Mouse (Mus musculus) neural tube, embryonic 14.5 days (tissue): Measurements from ENCODE around the gene Rsc1a1. TPM values are rescaled to one million over a fixed set of nuclear protein-coding genes. Genes with fewer than 3 reads are reported as not detected.

Experiments
- ATAC-seq: fragments of 200-750 bp; cut with Nextera tagmentation; 2 replicates; pipeline ENCODE4 v1.8.0; 2017; ENCODE audit warnings: low read depth, mild to moderate bottlenecking, moderate TSS enrichment, moderate library complexity
- H3K27ac ChIP-seq: fragments of 300-500 bp; sonication (generic); 2 replicates; pipeline ENCODE4 v1.5.1; 2014; ENCODE audit warnings: low read depth, mild to moderate bottlenecking, control low read depth, low read length, moderate library complexity, mixed read lengths
- H3K27me3 ChIP-seq: fragments of 300-500 bp; sonication (generic); 2 replicates; pipeline ENCODE4 v1.6.1; 2014; ENCODE audit warnings: low read length; ENCODE audit not compliant: control insufficient read depth, insufficient read depth
- H3K36me3 ChIP-seq: fragments of 300-500 bp; sonication (generic); 2 replicates; pipeline ENCODE4 v1.6.1; 2014; ENCODE audit warnings: low read length, mixed read lengths; ENCODE audit not compliant: control insufficient read depth, insufficient read depth
- H3K4me1 ChIP-seq: fragments of 300-500 bp; sonication (generic); 2 replicates; pipeline ENCODE4 v1.6.1; 2014; ENCODE audit warnings: low read length; ENCODE audit not compliant: control insufficient read depth, insufficient read depth
- H3K4me2 ChIP-seq: fragments of 300-500 bp; sonication (generic); 2 replicates; pipeline ENCODE4 v1.6.1; 2014; ENCODE audit warnings: mild to moderate bottlenecking, low read depth, low read length, control low read depth
- H3K4me3 ChIP-seq: fragments of 300-500 bp; sonication (generic); 2 replicates; pipeline ENCODE4 v1.5.1; 2014; ENCODE audit warnings: low read depth, low read length, control low read depth, mixed read lengths
- H3K9ac ChIP-seq: fragments of 300-500 bp; sonication (generic); replicated peaks from 2 replicates; pipeline ENCODE4 v1.6.1; 2014; ENCODE audit warnings: low read depth, mild to moderate bottlenecking, control low read depth, low read length, mixed read lengths
- H3K9me3 ChIP-seq: fragments of 300-500 bp; sonication (generic); 2 replicates; pipeline ENCODE4 v1.6.1; 2016; ENCODE audit warnings: low read length; ENCODE audit not compliant: control insufficient read depth
- WGBS: fragments of 180-500 bp; shearing (Covaris S2); extraction: QIAGEN DNeasy Blood & Tissue Kit; methylation state at CpG from one replicate; pipeline ENCODE4 v1.1.7; 2014; 5-methylcytosine and 5-hydroxymethylcytosine counted together
- polyA plus RNA-seq: library from polyadenylated mRNA; unstranded; fragments of >200 nt; fragmentation: Nextera tagmentation; extraction: Ambion mirVana; gene quantifications from 2 replicates; pipeline ENCODE4 v1.2.1, GENCODE M21; 2014

Gene Rsc1a1
- polyA plus RNA-seq, 1 experiment from 2014 or later = 0.83 TPM

GRCm38 (mm10) chr4:141711250-141711649 is 25.9 kb upstream of the Rsc1a1 start:
- Histone ChIP-seq H3K27me3 (no peaks in the 10 kb centered on the region), H3K4me2 (no peak overlapping the region), H3K9ac (no peak overlapping the region), H3K27ac (no peak overlapping the region), H3K4me1 (no peaks in the 10 kb centered on the region), H3K36me3 (peaks cover 34% of the 10 kb centered on the region), H3K4me3 (no peak overlapping the region), H3K9me3 (no peaks in the 10 kb centered on the region)
- WGBS = 89% methylated on average over 1 of the region's 1 CpGs
- ATAC-seq = no peak

- H3K27me3 ChIP-seq = no peaks in the 10 kb centered on the region
- H3K9ac ChIP-seq = no peak overlapping the region
- no peak overlapping the region for H3K4me2 ChIP-seq
- H3K27ac ChIP-seq = no peak overlapping the region
- no peaks in the 10 kb centered on the region for H3K4me1 ChIP-seq
- H3K36me3 ChIP-seq = peaks cover 54% of the 10 kb centered on the region
- 99% methylated on average over 2 of the region's 2 CpGs for WGBS
- no peaks in the 10 kb centered on the region for H3K9me3 ChIP-seq
- no peak overlapping the region for H3K4me3 ChIP-seq
- no peak for ATAC-seq
These were observed 23.6 kb upstream of the Rsc1a1 start for GRCm38 (mm10) chr4:141708971-141709370.

- WGBS = 94% methylated on average over 7 of the region's 7 CpGs
- Histone ChIP-seq H3K4me2 (no peak overlapping the region), H3K27me3 (no peaks in the 10 kb centered on the region), H3K36me3 (peaks cover 61% of the 10 kb centered on the region), H3K4me1 (no peaks in the 10 kb centered on the region), H3K9ac (no peak overlapping the region), H3K4me3 (no peak overlapping the region), H3K27ac (no peak overlapping the region), H3K9me3 (no peaks in the 10 kb centered on the region)
- ATAC-seq = no peak
These were observed 22.6 kb upstream of the Rsc1a1 start for GRCm38 (mm10) chr4:141708005-141708404.

- no peaks in the 10 kb centered on the region for H3K9me3 ChIP-seq
- H3K27ac ChIP-seq = no peak overlapping the region
- WGBS = 89% methylated on average over 4 of the region's 4 CpGs
- H3K27me3 ChIP-seq = no peaks in the 10 kb centered on the region
- H3K9ac ChIP-seq = no peak overlapping the region
- peaks cover 75% of the 10 kb centered on the region for H3K36me3 ChIP-seq
- H3K4me1 ChIP-seq = no peaks in the 10 kb centered on the region
- no peak overlapping the region for H3K4me3 ChIP-seq
- H3K4me2 ChIP-seq = no peak overlapping the region
- no peak for ATAC-seq
These were observed 19.9 kb upstream of the Rsc1a1 start for GRCm38 (mm10) chr4:141705331-141705730.

GRCm38 (mm10) chr4:141704625-141705024 is 19.2 kb upstream of the Rsc1a1 start:
- H3K4me2 ChIP-seq = no peak overlapping the region
- 94% methylated on average over 2 of the region's 2 CpGs for WGBS
- H3K27ac ChIP-seq = no peak overlapping the region
- peaks cover 75% of the 10 kb centered on the region for H3K36me3 ChIP-seq
- H3K9me3 ChIP-seq = no peaks in the 10 kb centered on the region
- no peak overlapping the region for H3K9ac ChIP-seq
- H3K4me1 ChIP-seq = no peaks in the 10 kb centered on the region
- no peak overlapping the region for H3K4me3 ChIP-seq
- no peak for ATAC-seq
- no peaks in the 10 kb centered on the region for H3K27me3 ChIP-seq

- 97% methylated on average over 8 of the region's 8 CpGs for WGBS
- Histone ChIP-seq H3K36me3 (peaks cover 43% of the 10 kb centered on the region; the same call in 1 of the 2 replicates), H3K9me3 (no peaks in the 10 kb centered on the region), H3K9ac (no peak overlapping the region), H3K27me3 (no peaks in the 10 kb centered on the region), H3K4me2 (no peak overlapping the region), H3K4me1 (no peaks in the 10 kb centered on the region), H3K4me3 (no peak overlapping the region), H3K27ac (no peak overlapping the region)
- no peak for ATAC-seq
These were observed 9.3 kb upstream of the Rsc1a1 start for GRCm38 (mm10) chr4:141694719-141695118.

GRCm38 (mm10) chr4:141688505-141688904 is 3.1 kb upstream of the Rsc1a1 start:
- Histone ChIP-seq H3K36me3 (peaks cover 44% of the 10 kb centered on the region), H3K4me2 (no peak overlapping the region), H3K4me3 (no peak overlapping the region), H3K4me1 (no peaks in the 10 kb centered on the region), H3K9ac (no peak overlapping the region), H3K27ac (no peak overlapping the region), H3K9me3 (no peaks in the 10 kb centered on the region), H3K27me3 (no peaks in the 10 kb centered on the region)
- no peak for ATAC-seq
- 96% methylated on average over 8 of the region's 8 CpGs for WGBS

GRCm38 (mm10) chr4:141686525-141686924 is 1.1 kb upstream of the Rsc1a1 start:
- Histone ChIP-seq H3K9me3 (no peaks in the 10 kb centered on the region), H3K27me3 (no peaks in the 10 kb centered on the region), H3K27ac (no peak overlapping the region), H3K9ac (no peak overlapping the region), H3K36me3 (peaks cover 44% of the 10 kb centered on the region), H3K4me2 (no peak overlapping the region), H3K4me3 (no peak overlapping the region), H3K4me1 (no peaks in the 10 kb centered on the region)
- 90% methylated on average over 8 of the region's 8 CpGs for WGBS
- no peak for ATAC-seq

GRCm38 (mm10) chr4:141686093-141686492 is 694 bp upstream of the Rsc1a1 start:
- H3K27ac ChIP-seq = no peak overlapping the region
- H3K4me2 ChIP-seq = no peak overlapping the region
- peaks cover 40% of the 10 kb centered on the region for H3K36me3 ChIP-seq
- no peak overlapping the region for H3K9ac ChIP-seq
- no peaks in the 10 kb centered on the region for H3K4me1 ChIP-seq
- H3K9me3 ChIP-seq = no peaks in the 10 kb centered on the region
- H3K4me3 ChIP-seq = no peak overlapping the region
- H3K27me3 ChIP-seq = no peaks in the 10 kb centered on the region
- ATAC-seq = no peak
- WGBS = 95% methylated on average over 3 of the region's 3 CpGs
